Mouse (Mus musculus) heart, embryonic 12.5 days (tissue): ENCODE measurements around the gene Glg1. TPM values are rescaled to one million over a fixed set of nuclear protein-coding genes. Genes with fewer than 3 reads are reported as not detected.
"Not testable (repeated sequence)": the region's sequence is repeated elsewhere in the genome, so short reads cannot be mapped to it uniquely, and the experiment has no call there.

Experiments
- ATAC-seq: fragments of 200-750 bp; cut with Nextera tagmentation; 2 replicates; pipeline ENCODE4 v1.8.0; 2017; ENCODE audit warnings: moderate TSS enrichment, moderate library complexity; ENCODE audit not compliant: insufficient number of reproducible peaks, low FRiP score
- H3K27ac ChIP-seq: fragments of 300-500 bp; sonication (generic); 2 replicates; pipeline ENCODE4 v1.5.1; 2016; ENCODE audit warnings: mild to moderate bottlenecking, moderate library complexity; ENCODE audit not compliant: poor library complexity, severe bottlenecking
- H3K27me3 ChIP-seq: fragments of 300-500 bp; sonication (generic); replicated peaks from 2 replicates; pipeline ENCODE4 v1.6.1; 2016; ENCODE audit warnings: mild to moderate bottlenecking, moderate library complexity
- H3K36me3 ChIP-seq: fragments of 300-500 bp; sonication (generic); 2 replicates; pipeline ENCODE4 v1.6.1; 2016; ENCODE audit warnings: mild to moderate bottlenecking, moderate library complexity
- H3K4me1 ChIP-seq: fragments of 300-500 bp; sonication (generic); replicated peaks from 2 replicates; pipeline ENCODE4 v1.6.1; 2016; ENCODE audit warnings: mild to moderate bottlenecking
- H3K4me2 ChIP-seq: fragments of 300-500 bp; sonication (generic); 2 replicates; pipeline ENCODE4 v1.6.1; 2016; ENCODE audit warnings: mild to moderate bottlenecking, moderate library complexity
- H3K4me3 ChIP-seq: fragments of 300-500 bp; sonication (generic); 2 replicates; pipeline ENCODE4 v1.5.1; 2016; ENCODE audit warnings: mild to moderate bottlenecking
- H3K9ac ChIP-seq: fragments of 300-500 bp; sonication (generic); 2 replicates; pipeline ENCODE4 v1.6.1; 2016; ENCODE audit warnings: mild to moderate bottlenecking, moderate library complexity
- H3K9me3 ChIP-seq: fragments of 300-500 bp; sonication (generic); replicated peaks from 2 replicates; pipeline ENCODE4 v1.6.1; 2016; ENCODE audit warnings: mild to moderate bottlenecking, moderate library complexity
- WGBS: fragments of 180-500 bp; shearing (Covaris S2); methylation state at CpG from one replicate; pipeline ENCODE4 v1.1.7; 2016; 5-methylcytosine and 5-hydroxymethylcytosine counted together
- polyA plus RNA-seq: library from polyadenylated mRNA; unstranded; fragments of >200 nt; fragmentation: Nextera tagmentation; extraction: Ambion mirVana; gene quantifications from 2 replicates; pipeline ENCODE4 v1.2.1, GENCODE M21; 2016

The Glg1 gene
- polyA plus RNA-seq, 1 experiment from 2014 or later = 91.2 TPM

- Histone ChIP-seq H3K4me2 (no peak overlapping the region), H3K4me1 (peaks cover 6% of the 10 kb centered on the region; the same call in 1 of the 2 replicates), H3K9me3 (no peaks in the 10 kb centered on the region), H3K36me3 (peaks cover 83% of the 10 kb centered on the region), H3K4me3 (no peak overlapping the region), H3K27ac (no peak overlapping the region), H3K9ac (no peak overlapping the region), H3K27me3 (no peaks in the 10 kb centered on the region)
- no peak for ATAC-seq
- WGBS = 94% methylated on average over 7 of the region's 7 CpGs
Measured at GRCm38 (mm10) chr8:111290586-111290985, 31.6 kb upstream of the Glg1 start.

DNA sequence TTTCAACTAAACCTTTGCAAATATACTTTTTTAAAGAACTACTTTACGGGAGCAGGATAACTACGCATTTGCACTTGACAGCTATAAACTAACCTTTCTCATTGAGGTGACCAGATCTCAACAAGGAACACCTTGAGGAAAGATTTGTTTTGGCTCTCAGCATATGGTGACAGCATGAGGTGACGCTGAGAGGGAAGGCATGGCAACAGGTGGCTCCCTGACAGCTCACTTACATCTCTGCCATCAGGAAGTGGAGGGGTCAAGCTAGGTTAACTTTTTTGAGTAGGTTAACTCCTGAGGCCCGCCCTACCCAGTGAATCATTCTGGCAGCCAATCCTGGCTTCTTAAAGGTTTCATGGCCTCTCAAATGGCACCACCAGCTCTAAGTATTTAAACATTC, 26.6 kb upstream of the Glg1 start:
- 90% methylated on average over 4 of the region's 4 CpGs for WGBS
- H3K36me3 ChIP-seq = peaks cover 91% of the 10 kb centered on the region

GRCm38 (mm10) chr8:111282093-111282492, 23.1 kb upstream of the Glg1 start:
- Histone ChIP-seq H3K27me3 (no peaks in the 10 kb centered on the region), H3K4me2 (no peak overlapping the region), H3K4me1 (0 out of 2 replicates have a peak, but pooled peaks cover 3% of the 10 kb centered on the region), H3K27ac (no peak overlapping the region), H3K9ac (no peak overlapping the region), H3K36me3 (peaks cover 87% of the 10 kb centered on the region), H3K4me3 (no peak overlapping the region), H3K9me3 (no peaks in the 10 kb centered on the region)
- 93% methylated on average over 3 of the region's 3 CpGs for WGBS
- no peak for ATAC-seq

More for the DNA sequence above, 26.6 kb upstream of the Glg1 start:
- Histone ChIP-seq H3K9ac (no peak overlapping the region), H3K27ac (no peak overlapping the region), H3K4me1 (0 out of 2 replicates have a peak, but pooled peaks cover 3% of the 10 kb centered on the region), H3K4me2 (no peak overlapping the region), H3K9me3 (no peaks in the 10 kb centered on the region), H3K4me3 (no peak overlapping the region), H3K27me3 (no peaks in the 10 kb centered on the region)
- ATAC-seq = no peak

- H3K27me3 ChIP-seq = no peaks in the 10 kb centered on the region
- no peak for ATAC-seq
- H3K9ac ChIP-seq = no peak overlapping the region
- no peaks in the 10 kb centered on the region for H3K4me1 ChIP-seq
- H3K4me2 ChIP-seq = no peak overlapping the region
- no peak overlapping the region for H3K27ac ChIP-seq
- WGBS = 83% methylated on average over 2 of the region's 2 CpGs
- 0 out of 2 replicates have a peak, but pooled peaks cover 3% of the 10 kb centered on the region for H3K9me3 ChIP-seq
- peaks cover 30% of the 10 kb centered on the region for H3K36me3 ChIP-seq
- H3K4me3 ChIP-seq = no peak overlapping the region
Measured at GRCm38 (mm10) chr8:111268277-111268676, 9.3 kb upstream of the Glg1 start.

GRCm38 (mm10) chr8:111266161-111266560, 7.1 kb upstream of the Glg1 start:
- WGBS = 72% methylated on average over 7 of the region's 7 CpGs
- H3K9me3 ChIP-seq, ATAC-seq, H3K27ac ChIP-seq, H3K4me2 ChIP-seq, H3K27me3 ChIP-seq, H3K9ac ChIP-seq, H3K4me3 ChIP-seq: not testable (repeated sequence)
- Histone ChIP-seq H3K4me1 (peaks cover 11% of the 10 kb centered on the region), H3K36me3 (peaks cover 18% of the 10 kb centered on the region)

DNA sequence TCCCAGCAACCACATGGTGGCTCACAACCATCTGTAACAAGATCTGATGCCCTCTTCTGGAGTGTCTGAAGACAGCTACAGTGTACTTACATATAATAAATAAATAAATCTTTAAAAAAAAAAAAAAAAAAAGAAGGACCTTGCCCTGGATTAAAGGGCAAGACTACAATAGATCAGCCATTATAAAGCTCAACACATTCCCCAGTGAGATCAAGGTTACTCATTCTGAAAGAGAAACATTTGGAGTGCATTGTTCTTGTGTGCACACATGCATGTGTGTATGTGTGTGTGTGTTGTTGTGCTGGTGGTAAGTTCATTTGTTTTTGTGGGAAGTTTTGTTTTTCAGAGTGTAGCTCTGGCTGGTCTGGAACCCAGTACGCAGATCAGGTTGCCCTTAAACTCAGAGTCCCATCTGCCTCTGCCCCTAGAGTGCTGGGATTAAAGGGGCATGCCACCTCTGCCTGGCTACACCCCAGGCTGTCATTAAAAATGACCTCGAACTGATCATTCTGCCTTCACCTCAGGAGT, 5.7 kb upstream of the Glg1 start:
- 0 out of 2 replicates have a peak, but pooled peaks cover 3% of the 10 kb centered on the region for H3K9me3 ChIP-seq
- H3K4me1 ChIP-seq = peaks cover 13% of the 10 kb centered on the region
- H3K4me3 ChIP-seq = no peak overlapping the region
- H3K36me3 ChIP-seq = peaks cover 7% of the 10 kb centered on the region
- no peak overlapping the region for H3K27ac ChIP-seq
- no peak overlapping the region for H3K9ac ChIP-seq
- H3K27me3 ChIP-seq = no peaks in the 10 kb centered on the region
- no peak overlapping the region for H3K4me2 ChIP-seq
- WGBS = 79% methylated on average over 2 of the region's 2 CpGs
- ATAC-seq = no peak

DNA sequence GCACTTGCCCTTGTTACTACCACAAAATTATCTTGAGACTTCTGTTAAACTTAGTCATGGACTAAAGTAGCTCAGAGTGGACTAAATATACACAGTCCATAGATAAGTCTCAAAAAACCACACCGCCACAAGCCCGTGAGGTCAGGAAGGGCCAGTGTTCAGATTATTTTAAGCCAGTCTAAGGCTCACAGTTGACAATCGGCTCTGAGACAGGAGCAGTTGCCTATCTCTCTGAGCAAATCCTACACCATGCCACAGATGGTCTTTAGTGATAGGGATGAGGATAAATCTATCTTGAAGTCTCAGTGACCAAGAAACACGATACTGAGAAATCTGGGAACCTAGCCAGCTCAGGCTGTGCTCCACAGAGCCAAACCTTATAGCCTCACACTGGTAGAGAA, 3.0 kb upstream of the Glg1 start:
- peaks cover 19% of the 10 kb centered on the region for H3K4me1 ChIP-seq
- no peak overlapping the region for H3K9ac ChIP-seq
- peak overlapping the region; percentile 77 for H3K27ac ChIP-seq
- 0 out of 2 replicates have a peak, but pooled peaks cover 3% of the 10 kb centered on the region for H3K9me3 ChIP-seq
- no peak for ATAC-seq
- H3K36me3 ChIP-seq = 0 out of 2 replicates have a peak, but pooled peaks cover 4% of the 10 kb centered on the region
- H3K4me3 ChIP-seq = no peak overlapping the region
- H3K4me2 ChIP-seq = no peak overlapping the region
- 11% methylated on average over 4 of the region's 4 CpGs for WGBS
- no peaks in the 10 kb centered on the region for H3K27me3 ChIP-seq

GRCm38 (mm10) chr8:111260251-111260650, 1.2 kb upstream of the Glg1 start:
- Histone ChIP-seq H3K4me2 (peak overlapping the region; percentile 68), H3K27me3 (no peaks in the 10 kb centered on the region)

GRCm38 (mm10) chr8:111259408-111259741, 359 bp upstream of the Glg1 start:
- 10% methylated on average over 13 of the region's 13 CpGs for WGBS
- peak overlapping the region; percentile 93 for H3K27ac ChIP-seq
- peak overlapping the region; percentile 85 for H3K9ac ChIP-seq
- no peaks in the 10 kb centered on the region for H3K27me3 ChIP-seq
- peaks cover 13% of the 10 kb centered on the region for H3K36me3 ChIP-seq
- H3K4me2 ChIP-seq = peak overlapping the region; percentile 68
- no peak for ATAC-seq
- peak overlapping the region; percentile 72 for H3K4me3 ChIP-seq
- H3K4me1 ChIP-seq = peaks cover 19% of the 10 kb centered on the region
- peaks cover 3% of the 10 kb centered on the region; the same call in 1 of the 2 replicates for H3K9me3 ChIP-seq

More at GRCm38 (mm10) chr8:111260251-111260650, 1.2 kb upstream of the Glg1 start:
- Histone ChIP-seq H3K36me3 (peaks cover 10% of the 10 kb centered on the region), H3K4me1 (peaks cover 19% of the 10 kb centered on the region), H3K27ac (no peak overlapping the region), H3K9me3 (peaks cover 3% of the 10 kb centered on the region; the same call in 1 of the 2 replicates), H3K9ac (no peak overlapping the region), H3K4me3 (no peak overlapping the region)
- WGBS = 93% methylated on average over 5 of the region's 5 CpGs
- no peak for ATAC-seq

GRCm38 (mm10) chr8:111258010-111258630, 896 bp downstream of the Glg1 start:
- under 1% methylated on average over 26 of the region's 26 CpGs for WGBS
- Histone ChIP-seq H3K9ac (peak overlapping the region; percentile 85), H3K4me2 (peak overlapping the region; percentile 68), H3K36me3 (peaks cover 13% of the 10 kb centered on the region), H3K4me3 (peak overlapping the region; percentile 72), H3K4me1 (peaks cover 19% of the 10 kb centered on the region), H3K27me3 (no peaks in the 10 kb centered on the region), H3K27ac (peak overlapping the region; percentile 93), H3K9me3 (peaks cover 3% of the 10 kb centered on the region; the same call in 1 of the 2 replicates)
- ATAC-seq = peak; percentile 57

DNA sequence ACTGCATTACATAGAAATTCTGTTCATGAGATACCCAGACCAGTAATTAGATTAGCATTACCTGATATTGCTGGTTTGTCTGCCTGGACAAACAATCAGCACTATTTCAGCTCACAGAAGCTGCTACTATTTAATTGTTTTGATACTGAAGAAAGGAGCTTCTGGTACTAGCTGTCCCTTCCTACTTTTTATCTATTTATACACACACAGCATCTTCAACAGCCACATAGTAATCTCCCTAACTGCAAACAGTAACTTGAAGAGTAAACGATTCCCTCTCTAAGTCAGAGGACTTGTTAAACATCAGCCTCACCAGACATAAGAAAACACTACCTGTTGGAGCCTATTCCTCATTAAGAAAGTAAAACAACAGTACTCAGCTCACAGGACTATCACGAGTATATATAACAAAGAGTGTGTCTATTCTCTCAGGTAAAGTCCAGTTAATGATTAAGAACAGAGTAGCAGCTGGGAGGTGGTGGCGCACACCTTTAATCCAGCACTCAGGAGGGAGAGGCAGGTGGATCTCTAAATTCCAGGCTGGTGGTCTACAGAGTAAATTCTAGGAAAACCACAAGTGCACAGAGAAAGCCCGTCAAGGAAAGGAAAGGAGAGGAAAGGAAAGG, 6.4 kb downstream of the Glg1 start:
- Histone ChIP-seq H3K9me3 (peaks cover 3% of the 10 kb centered on the region; the same call in 1 of the 2 replicates), H3K27me3 (no peaks in the 10 kb centered on the region), H3K9ac (no peak overlapping the region), H3K4me3 (no peak overlapping the region), H3K4me2 (no peak overlapping the region), H3K36me3 (peaks cover 13% of the 10 kb centered on the region), H3K27ac (no peak overlapping the region), H3K4me1 (0 out of 2 replicates have a peak, but pooled peaks cover 2% of the 10 kb centered on the region)
- 85% methylated on average over 4 of the region's 4 CpGs for WGBS
- no peak for ATAC-seq
